Mouse (Mus musculus) liver, adult 2 months (tissue): ENCODE results near the gene Prr14.

Experiments used
- CTCF ChIP-seq: fragments of 200-500 bp; IDR thresholded peaks from 2 replicates; pipeline ENCODE4 v1.5.1; 2011; ENCODE audit warnings: low read depth, low read length, control low read depth
- POLR2A ChIP-seq: fragments of 200-500 bp; IDR thresholded peaks from 2 replicates; pipeline ENCODE4 v1.6.1; 2011; ENCODE audit warnings: low read length, control low read depth; ENCODE audit not compliant: insufficient read depth; ENCODE audit errors: extremely low read depth

DNA sequence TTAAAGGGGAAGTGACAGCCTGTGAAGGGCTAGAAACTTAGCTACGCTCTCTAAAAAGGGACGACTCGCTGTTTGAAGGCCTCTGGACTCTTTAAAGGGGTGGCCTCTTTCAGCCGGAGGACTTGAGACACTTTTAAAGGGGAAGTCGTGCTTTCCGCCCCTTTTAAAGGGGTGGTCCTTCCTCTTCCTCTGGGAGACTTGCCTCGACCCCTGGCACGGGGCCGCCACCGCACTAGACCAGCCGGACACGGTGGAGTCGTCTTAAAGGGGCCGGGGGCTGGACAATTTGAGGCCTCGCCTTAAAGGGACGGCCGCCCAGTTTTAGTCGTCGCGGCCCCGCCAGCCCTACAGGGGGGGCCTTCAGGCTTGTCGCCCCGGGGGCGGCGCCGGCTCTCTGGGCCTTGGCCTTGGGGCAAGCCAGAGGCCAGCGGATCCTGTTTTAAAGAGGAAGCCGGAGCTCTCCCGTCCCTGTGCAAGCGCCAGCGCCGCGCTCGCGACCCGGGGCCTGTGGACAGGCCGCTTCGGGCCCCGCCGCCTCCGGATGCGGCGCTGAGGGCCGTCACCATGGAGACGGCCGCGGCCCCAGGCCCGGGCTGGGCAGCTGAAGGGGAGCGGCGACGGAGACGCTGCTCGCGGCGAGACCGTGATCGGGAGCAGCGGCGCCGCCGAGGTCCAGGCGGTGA lies 19.4 kb downstream of the Prr14 start, which contains the start of gene Fbrs:
- TF ChIP-seq CTCF (no peak), POLR2A (peak; percentile 46; the same call in 1 of the 2 replicates)
